Mouse (Mus musculus) spleen, postnatal 36 days (tissue): Measurements from ENCODE around the gene Fkbp4.
A peak's percentile ranks its signal among the peaks of the same experiment; 100 is the strongest.

Experiments used
- DNase-seq, 2 experiments: peaks; one replicate each; pipeline ENCODE4 v3.0.0; 2022; ENCODE audit warnings: low spot score in 2 of 2, mixed read lengths in 1 of 2

The Fkbp4 gene

DNA sequence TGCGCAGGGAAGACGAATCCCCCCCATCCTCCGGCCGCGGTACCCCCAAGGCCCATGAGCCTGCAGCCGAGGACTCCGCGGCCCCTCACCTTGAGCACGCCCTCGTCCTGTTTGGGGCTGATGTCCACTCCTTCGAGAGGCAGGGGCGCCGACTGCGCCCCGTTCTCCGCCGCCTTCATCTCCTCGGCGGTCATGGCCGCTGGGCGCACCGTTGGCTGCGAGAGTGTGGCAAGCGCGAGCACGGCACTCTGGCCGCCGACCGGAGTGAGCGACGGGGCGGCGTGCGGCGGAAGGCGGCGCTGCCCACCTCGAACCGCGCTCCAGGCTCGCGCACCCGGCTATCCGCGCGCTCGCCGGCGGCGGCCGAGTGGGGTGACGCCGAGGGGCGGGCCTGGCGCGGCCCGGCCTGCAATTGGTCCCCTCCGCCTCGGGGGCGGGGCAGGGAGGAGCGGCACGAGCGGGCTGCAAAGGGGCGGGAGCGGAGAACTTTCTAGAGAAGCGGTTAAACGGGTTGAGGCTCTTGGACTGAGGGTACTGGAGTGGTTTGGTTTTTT is at the start of gene Fkbp4:
Gene Fkbp4 (minus strand): TSS at position 361 of the 554 bp plus-strand sequence.
- peak; percentile 94 to 95 for DNase-seq

DNA sequence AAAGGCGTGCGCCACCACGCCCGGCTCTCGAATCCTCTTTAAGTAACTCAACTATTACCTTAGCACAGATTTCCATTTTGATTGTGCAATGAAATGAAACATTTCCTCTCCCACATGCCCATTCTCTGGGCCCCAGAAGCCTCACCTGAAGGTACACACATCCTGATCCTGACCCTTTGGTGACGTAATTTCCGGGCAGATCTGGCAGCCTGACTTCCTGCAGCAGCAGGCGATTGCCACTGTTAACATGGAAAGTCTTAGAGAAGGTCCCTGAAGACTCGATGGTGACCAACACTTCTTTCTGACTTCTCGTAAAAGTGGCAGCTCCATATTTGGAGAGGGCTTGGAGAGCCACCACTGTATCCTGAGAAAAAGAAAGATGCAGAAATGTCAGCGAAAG is 49.3 kb upstream of the Fkbp4 start:
- no peak for DNase-seq

DNA sequence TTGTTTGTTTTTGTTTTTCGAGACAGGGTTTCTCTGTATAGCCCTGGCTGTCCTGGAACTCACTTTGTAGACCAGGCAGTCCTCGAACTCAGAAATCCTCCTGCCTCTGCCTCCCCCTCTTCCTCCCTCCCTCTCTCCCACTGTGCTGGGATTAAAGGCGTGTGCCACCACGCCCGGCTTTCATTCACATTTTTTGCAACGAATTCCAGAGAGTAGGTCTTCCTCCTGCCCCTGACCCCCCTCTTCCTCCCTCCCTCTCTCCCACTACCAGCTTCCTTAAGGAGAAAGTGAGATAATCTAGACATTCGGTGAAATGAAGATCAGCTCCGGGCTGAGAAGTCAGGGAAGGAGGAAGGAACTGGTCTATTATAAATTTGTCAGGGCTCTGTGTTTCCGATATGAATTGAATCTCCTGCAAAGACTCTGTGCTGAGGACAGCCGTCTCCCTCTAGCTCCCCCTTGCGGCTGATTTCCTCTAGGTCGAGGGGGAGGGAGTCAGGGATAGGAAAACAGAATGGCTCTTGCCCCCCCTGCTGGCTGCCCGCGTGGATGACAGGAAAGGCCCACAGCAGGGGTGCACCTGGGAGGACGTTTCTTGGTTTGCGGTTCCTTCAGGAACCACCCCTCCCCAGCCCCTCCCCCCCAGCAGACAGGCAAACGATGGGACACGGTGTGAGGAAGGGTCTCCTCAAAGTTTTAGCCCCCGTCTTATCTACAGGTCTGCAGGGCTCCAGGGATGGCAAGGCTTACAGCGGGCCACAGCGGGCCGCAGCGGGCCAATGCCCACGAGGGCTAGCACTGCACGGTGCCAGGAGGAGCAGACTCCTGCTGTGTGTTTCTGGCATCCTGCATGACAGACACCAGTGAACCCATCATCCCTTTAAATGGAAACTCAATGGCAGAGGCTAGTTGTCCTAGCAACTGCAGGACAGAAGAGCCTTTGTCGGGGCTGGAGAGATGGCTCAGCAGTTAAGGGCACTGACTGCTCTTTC is 41.3 kb upstream of the Fkbp4 start:
- DNase-seq, result peak; percentile 87

DNA sequence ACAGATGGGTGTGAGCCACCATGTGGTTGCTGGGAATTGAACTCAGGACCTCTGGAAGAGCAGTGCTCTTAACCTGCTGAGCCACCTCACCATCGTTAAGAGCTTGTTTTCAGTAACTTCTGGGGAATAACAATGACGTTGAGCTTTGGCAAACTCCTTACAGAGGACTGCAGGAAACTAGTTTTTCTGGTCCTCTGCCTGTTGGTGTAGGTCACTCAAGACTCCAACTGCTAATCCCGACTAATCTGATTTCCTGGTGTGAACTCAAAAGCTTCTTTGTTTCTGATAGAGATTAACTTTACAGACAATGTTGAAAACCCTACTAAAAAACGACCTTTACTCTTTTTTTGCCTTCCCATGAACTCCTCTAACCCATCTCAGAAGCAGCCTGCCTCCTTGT is 39.0 kb upstream of the Fkbp4 start:
- DNase-seq, result no peak

DNA sequence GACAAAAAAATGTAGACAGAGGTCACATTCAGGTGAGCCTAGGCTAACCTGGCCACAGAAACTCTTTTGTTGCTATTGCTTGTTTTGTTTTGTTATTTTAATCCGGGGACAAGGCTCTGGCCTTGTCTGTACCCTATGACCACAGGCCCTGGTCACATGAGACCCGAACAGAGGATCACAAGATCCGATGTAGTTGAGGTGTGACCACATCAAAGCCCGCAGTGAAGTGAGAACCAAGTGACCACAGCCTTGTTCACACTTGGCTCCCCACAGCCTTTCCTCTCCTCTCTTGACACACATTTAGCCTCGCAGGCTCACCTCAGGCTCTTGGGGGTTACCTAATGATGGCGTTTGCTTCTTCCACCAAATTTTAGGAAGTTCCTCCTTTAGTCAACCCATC is 35.6 kb upstream of the Fkbp4 start:
- no peak for DNase-seq

DNA sequence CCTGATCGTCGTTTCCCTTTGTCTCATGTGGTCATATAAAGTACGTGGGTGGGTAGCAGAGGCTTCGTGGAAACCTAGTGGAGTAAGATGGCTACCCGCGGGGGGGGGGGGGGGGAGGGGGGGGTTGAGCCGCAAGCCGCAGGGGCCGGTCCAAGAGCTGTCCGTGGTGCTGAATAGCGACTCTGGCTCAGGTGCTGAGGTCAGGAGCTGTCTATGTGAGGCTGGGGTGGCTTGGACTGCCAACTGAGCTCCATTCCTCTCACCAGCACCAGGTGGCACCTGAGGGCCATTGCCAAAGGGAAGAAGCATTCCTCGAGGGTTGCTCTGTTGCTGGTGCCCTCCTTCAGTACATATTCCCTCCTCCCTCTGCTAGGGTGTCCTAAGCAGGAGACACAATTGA is 31.0 kb upstream of the Fkbp4 start:
- no peak for DNase-seq

DNA sequence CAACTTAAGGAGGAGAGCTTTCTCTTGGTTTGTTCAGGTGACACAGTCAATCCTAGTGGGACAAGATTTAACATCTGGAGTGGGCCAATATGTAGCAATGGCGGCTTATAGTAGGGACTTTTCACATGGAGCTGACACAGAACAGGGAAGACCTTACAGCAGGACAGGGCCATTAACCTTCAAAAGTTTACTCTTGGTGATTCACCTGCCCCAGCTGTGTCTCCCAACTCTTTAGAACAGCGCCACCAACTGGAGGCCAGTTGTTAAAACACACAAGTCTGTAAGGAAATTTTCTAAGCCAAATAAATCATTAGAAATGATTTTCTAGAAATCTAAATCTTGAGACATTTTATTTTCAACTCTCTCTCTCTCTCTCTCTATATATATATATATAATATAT is 28.8 kb upstream of the Fkbp4 start:
- no peak for DNase-seq

DNA sequence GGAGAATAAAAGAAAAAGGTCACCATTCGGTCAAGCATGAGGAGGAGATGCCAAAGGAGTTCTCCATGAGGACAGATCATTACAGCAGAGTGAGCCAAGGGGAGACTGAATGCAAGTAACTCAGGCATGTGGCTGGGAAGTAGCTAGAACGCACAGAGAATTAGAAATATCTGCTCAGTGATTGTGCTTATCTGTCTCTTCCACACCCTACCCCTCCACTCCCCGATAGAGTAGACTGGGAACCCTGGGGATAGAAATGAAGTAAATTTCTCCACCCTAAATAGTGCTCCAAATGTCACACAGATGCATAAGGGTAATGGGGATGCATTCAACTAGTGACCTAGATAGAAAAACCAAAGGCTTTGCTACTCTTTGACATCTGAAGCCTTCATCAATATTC is 28.1 kb upstream of the Fkbp4 start:
- no peak for DNase-seq

DNA sequence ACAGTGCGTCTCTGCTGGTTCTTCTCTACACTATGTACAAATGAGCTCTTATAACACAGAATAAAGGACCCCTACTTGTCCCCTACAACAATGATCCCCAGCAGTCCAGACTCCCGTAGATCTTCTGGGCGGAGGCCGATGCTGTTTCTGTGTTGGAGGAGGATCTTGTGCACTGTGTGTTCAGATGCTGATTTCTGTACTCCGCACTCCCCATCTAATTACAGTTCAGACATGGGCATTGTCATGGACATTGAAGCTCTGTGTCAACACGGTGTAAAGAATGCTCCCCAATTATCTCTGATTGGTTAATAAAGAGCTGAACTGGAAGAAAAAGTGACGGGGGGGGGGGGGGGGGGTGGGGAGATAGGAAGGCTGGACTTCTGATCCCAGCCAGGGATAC is 27.6 kb upstream of the Fkbp4 start:
- DNase-seq, result no peak

DNA sequence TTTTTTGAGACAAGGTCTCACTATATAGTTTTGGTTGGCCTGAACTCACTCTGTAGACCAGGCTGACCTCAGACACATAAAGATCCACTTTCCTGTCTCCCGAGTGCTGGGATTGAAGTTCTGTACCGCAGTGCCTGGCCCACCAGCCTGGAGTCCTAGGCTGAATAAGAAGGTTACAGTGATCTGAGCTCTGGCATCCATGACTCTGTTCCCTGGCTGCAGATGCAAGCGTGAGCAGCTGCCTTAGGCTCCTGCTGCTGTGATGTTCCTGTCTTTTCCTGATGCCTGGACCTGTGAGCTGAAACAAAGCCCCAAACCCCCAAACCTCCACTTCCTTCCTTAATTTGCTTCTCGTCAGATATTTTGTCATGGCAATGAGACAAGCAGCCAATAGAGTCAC is 26.5 kb upstream of the Fkbp4 start:
- DNase-seq, result no peak

DNA sequence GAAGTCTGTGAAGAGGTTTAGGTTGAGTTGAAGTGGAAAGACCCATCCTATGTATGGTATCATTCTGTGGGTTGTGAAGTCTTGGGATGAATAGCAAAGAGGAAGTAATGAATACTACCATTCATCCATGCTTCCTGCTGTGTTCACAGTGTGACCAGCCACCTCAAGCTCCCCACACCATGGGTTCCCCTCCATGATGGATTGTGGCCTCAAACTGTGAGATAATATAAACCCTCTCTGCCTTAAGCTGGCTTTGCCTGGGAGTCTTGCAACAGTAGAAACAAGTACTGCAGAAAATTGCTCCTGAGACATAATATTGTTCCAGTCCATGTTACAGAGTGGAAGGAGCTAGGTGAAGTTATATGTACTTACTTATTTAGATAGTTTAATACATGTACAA is 23.1 kb upstream of the Fkbp4 start:
- DNase-seq, result no peak

DNA sequence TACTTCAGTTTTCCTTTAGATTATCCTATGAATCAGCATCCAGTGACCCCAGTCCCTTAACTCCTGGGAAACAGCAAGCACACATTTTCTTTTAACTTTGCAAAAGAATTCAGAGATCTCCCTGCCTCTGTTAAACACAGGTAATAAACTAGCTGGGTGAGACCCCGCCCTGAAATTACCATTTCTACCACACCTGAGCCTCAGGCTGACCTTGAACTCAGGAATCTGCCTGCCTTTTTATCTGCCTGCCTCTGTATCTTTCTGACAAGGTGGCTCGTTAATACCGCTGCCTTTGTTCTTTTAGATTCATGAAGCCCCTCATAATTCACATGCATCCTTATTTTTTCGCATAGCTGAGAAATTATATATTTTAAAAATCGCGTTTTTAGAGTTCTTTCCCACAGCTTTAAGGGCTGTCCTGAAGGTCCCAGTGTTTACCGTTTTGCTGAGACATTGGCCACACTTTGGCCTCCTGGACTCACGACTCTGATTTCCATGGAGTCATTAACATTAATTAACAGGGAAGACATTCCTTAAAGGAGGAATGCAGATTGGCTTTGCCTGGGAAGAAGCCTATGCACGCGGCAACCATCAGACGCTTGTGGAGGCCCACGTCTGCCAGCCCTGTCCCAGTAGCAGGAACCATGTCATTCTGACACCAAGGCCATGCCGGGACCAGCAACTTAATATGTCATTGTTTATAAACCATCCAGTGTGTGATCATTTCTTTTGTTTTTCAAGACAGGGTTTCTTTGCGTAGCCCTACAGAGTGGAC is 22.4 kb upstream of the Fkbp4 start:
- DNase-seq, result no peak

DNA sequence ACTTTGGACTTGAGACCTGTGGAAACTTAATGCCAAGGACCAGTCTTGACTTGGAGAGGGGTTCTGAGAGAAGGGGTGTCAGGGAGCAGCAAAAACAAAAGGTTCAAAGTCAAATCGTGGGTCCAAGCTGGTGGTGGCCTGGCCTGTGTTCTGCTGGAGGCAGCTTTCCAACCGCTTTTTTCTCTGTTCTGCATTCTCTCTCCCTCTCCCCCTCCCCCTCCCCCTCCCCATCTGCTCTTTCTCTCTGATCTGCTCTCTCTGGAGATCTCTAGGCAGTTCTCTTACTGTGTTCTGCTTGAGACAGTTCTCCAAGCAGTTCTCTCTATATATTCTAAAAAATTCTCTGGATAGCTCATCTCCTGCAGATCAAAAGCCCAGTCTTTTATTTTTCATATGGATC is 21.8 kb upstream of the Fkbp4 start:
- no peak for DNase-seq

DNA sequence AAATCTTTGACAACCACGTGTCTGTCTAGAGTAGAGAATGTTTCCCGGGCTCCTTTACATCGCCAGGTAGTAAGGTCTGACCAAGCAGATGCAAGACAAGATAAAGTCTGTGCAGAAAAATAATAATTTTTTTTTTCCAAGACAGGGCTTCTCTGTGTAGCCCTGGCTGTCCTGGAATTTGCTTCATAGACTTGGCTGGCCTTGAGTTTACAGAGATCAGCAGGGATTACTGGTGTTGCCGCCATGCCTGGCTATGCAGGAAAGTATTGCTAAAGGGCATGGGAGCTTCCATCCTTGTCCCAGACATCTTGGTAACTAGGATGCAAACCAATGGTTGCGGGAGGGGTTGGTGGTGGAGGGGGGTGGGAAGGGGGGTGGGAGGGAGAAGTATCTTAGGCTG is 18.7 kb upstream of the Fkbp4 start:
- no peak for DNase-seq

DNA sequence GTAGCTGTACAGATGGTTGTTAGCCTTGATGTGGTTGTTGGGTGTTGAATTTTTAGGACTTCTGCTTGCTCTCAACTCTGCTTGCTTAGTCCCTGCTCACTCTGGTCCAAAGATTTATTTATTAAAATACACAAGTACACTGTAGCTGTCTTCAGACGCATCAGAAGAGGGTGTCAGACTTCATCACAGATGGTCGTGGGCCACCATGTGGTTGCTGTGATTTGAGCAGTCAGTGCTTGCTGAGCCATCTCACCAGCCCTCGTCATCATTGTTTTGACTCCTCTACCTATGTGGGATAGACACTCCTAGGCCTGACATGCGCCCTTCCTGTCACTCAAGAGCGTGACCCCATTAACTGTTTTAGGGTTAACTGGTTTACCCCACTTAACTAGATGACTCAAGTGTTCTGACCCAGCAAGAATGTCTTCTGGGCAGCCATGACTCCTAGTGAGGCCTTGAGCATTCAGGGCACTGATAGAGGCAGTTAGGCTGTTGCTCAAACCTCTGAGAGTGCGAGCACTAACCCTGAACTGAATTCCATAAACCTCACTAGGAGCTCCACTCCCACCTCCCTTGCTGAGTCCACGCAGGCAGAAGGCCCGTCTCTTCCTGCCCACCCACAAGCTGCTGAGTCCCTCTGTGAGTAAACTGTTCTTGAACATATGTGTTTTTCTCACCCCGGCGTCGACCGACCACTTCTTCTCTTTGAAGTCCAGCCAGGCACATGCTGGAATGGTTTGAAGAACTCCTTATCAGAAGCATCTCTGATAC is 17.5 kb upstream of the Fkbp4 start:
- DNase-seq, result no peak

DNA sequence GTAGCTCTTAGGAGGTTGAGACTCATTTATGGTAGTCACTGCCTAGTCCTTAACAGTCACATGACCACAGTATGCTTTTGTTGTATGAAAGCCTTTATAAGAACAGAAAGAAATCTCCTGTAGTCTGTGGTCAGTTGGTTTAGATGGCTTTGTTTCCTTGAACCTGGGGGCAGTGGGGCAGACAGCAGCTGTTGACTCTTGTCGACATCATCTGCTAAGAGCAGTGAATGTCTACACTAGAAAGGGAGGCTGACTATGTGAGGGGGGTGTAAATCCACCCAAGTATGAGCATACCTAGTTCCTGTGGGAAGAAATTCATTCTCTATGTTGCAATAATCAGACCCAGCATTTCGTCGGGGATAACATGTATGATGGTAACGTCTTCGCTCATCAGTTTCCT is 8.6 kb upstream of the Fkbp4 start:
- DNase-seq, result no peak

DNA sequence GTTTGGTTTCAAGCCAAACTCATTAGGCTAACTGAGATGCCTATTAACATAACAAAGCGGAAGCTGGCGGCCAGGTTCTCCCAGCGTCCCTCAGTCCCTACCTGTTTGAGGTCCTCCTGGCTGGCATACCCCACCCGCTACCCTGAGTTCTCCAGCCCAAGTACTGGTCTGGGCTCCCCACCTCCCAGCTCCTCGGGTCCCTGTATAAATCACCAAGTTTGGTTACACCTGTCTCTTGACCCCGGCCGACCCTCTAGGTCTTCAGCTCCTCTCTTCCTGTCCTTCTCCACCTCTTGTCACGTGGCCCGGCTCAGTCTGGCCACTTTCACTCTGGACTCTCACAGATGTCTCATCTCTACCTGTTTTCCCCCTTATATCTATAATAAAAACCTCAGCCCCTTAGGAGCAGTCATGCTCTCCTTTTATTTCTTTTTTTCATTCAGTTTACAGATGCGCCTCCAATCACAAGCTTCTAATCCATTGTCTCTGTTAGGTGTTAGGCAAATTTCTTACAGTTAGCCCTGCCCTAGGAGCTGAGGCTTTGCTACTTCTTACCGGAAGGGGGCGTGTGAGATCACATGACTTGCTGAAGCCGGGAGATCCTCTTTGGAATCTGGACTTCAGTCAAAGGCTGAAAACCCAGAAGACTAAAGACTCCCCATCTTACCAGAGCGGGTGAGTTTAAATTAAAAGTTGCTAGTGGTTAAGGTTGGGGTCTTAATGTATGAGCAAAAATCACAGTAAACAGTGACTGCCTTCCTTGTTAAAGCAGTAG is 7.5 kb upstream of the Fkbp4 start:
- DNase-seq, result peak in 1 of 2 experiments; percentile 18

DNA sequence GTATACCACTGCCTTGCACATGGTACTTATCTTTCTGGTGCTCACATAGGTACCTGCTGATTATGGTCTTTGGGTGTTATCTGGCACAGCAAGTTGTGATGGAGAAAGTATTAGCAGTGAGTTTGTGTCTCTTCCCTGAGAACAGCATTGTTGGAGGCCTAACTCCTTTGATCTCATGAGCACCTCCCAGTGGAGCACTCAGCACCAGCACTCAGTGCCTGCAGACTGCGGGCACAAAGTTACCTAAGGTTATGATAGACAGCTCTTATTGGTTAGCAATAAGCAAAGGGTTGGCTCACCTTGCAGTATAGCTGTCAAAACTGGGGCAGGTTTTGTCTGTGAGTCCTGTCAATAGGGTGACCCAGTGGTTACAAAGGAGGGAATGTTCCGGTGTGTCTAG is 1.8 kb upstream of the Fkbp4 start:
- no peak for DNase-seq

DNA sequence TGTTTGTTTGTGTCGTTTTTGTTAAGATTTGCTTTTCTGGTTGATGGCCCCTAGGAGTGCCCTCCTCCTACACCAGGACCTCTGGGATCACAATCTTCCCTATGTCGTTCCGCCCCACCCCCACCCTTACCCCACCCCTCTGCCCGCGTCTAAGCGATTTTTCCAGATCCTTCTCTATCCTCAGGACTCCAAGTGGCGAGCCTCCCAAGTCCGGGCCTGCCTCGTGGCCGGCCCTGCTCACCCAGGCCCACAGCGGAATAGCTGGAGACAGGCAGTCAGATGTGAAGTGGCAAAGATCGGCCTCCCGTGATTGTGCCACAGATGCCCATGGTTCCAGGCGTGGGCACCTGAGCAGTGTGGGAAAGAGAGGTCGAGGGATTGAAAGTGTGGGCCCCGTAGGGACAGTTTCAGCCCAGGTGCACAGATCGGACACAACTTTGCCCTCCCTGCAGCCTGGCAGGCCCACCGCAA is 429 bp upstream of the Fkbp4 start:
- no peak for DNase-seq

DNA sequence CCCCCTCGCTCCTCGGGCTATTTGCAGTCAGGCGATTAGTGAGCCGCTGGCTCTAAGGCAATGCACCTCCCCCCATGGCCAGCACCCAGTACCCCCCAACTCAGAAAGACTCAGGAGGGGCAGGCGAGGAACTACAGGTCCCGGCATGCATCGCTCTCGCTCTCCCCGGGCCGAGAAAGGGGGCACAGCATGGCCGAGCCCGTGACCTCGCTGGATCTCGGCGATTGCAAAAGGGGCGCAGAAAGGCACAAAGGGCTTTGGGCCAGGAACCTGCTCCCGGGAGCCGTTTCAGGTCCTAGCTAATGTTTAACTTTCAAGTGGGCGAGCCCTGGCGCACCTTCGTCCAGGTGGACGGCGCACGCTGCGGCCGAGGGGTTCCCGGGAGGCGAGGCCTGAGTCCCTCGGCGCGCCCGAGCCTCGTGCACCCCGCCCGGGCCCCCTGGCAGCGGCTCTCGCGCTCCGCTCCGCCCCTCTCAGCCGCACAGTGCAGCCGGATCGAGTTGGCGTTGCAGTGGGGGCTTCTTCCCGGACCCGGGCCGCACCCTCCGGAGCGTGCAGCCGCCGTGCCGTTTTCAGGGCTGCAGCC is 653 bp downstream of the Fkbp4 start:
- peak; percentile 52 to 55 for DNase-seq

DNA sequence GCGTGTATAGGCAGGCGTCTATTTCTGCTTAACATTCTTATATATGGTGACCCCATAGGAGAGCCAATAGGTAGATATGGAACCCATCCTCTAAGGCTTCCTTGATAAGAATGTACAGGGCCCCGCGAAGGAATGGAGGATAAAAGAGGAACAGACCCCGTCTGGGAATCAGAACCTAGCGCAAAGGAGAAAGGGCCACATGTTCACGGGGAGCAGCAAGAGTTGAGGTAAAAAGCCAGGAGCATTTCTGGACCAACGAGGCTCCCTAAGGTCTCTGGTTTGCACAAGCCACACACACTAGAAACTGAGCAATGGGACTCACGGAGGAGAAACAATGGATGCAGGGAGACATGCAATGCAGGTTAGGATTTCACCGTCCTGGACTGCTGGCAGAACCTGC is 1.2 kb downstream of the Fkbp4 start:
- no peak for DNase-seq
